Mouse (Mus musculus) forebrain, embryonic 15.5 days (tissue): ENCODE measurements around the gene Prkcb. TPM values are rescaled to one million over a fixed set of nuclear protein-coding genes. Genes with fewer than 3 reads are reported as not detected.
A peak's percentile ranks its signal among the peaks of the same experiment; 100 is the strongest.

Experiments
- ATAC-seq: fragments of 200-750 bp; cut with Nextera tagmentation; replicated peaks from 2 replicates; pipeline ENCODE4 v1.8.0; 2017; ENCODE audit warnings: mild to moderate bottlenecking, moderate TSS enrichment, moderate library complexity
- H3K27ac ChIP-seq: fragments of 300-500 bp; sonication (generic); replicated peaks from 2 replicates; pipeline ENCODE4 v1.5.1; 2015; ENCODE audit warnings: mild to moderate bottlenecking, inconsistent platforms
- H3K27me3 ChIP-seq: fragments of 300-500 bp; sonication (generic); 2 replicates; pipeline ENCODE4 v1.6.1; 2015; ENCODE audit warnings: inconsistent platforms
- H3K36me3 ChIP-seq: fragments of 300-500 bp; sonication (generic); 2 replicates; pipeline ENCODE4 v1.6.1; 2015; ENCODE audit warnings: mild to moderate bottlenecking, inconsistent platforms
- H3K4me1 ChIP-seq: fragments of 300-500 bp; sonication (generic); 2 replicates; pipeline ENCODE4 v1.6.1; 2015; ENCODE audit warnings: inconsistent platforms
- H3K4me2 ChIP-seq: fragments of 300-500 bp; sonication (generic); replicated peaks from 2 replicates; pipeline ENCODE4 v1.6.1; 2015; ENCODE audit warnings: mild to moderate bottlenecking, inconsistent platforms
- H3K4me3 ChIP-seq: fragments of 300-500 bp; sonication (generic); 2 replicates; pipeline ENCODE4 v1.5.1; 2015; ENCODE audit warnings: mild to moderate bottlenecking, inconsistent platforms
- H3K9ac ChIP-seq: fragments of 300-500 bp; sonication (generic); replicated peaks from 2 replicates; pipeline ENCODE4 v1.6.1; 2015; ENCODE audit warnings: mild to moderate bottlenecking, inconsistent platforms
- H3K9me3 ChIP-seq: fragments of 300-500 bp; sonication (generic); 2 replicates; pipeline ENCODE4 v1.6.1; 2016; ENCODE audit warnings: inconsistent platforms
- WGBS: fragments of 180-500 bp; shearing (Covaris S2); methylation state at CpG from one replicate; pipeline ENCODE4 v1.1.7; 2015; ENCODE audit warnings: mixed read lengths; 5-methylcytosine and 5-hydroxymethylcytosine counted together
- polyA plus RNA-seq: library from polyadenylated mRNA; unstranded; fragments of >200 nt; fragmentation: Nextera tagmentation; extraction: Ambion mirVana; gene quantifications from 2 replicates; pipeline ENCODE4 v1.2.1, GENCODE M21; 2015

Prkcb gene
- polyA plus RNA-seq, 1 experiment from 2014 or later: 48.6 TPM

GRCm38 (mm10) chr7:122460020-122460419 is 171.5 kb downstream of the Prkcb start:
- Histone ChIP-seq H3K4me3 (no peak overlapping the region), H3K9me3 (no peaks in the 10 kb centered on the region), H3K36me3 (no peaks in the 10 kb centered on the region), H3K27me3 (no peaks in the 10 kb centered on the region), H3K9ac (no peak overlapping the region), H3K4me1 (no peaks in the 10 kb centered on the region), H3K27ac (no peak overlapping the region), H3K4me2 (no peak overlapping the region)
- WGBS: 58% methylated on average over 2 of the region's 2 CpGs
- no peak for ATAC-seq

- ATAC-seq: 0 out of 2 replicates have a peak, but pooled peaks have one; percentile 16
- no peak overlapping the region for H3K27ac ChIP-seq
- no peak overlapping the region for H3K9ac ChIP-seq
Observed at GRCm38 (mm10) chr7:122465823-122466549, 177.4 kb downstream of the Prkcb start.

GRCm38 (mm10) chr7:122466722-122467121 is 178.2 kb downstream of the Prkcb start:
- no peak for ATAC-seq
- H3K36me3 ChIP-seq: no peaks in the 10 kb centered on the region
- H3K9me3 ChIP-seq: no peaks in the 10 kb centered on the region
- H3K4me2 ChIP-seq: no peak overlapping the region
- WGBS: 88% methylated on average over 2 of the region's 2 CpGs
- 0 out of 2 replicates have a peak, but pooled peaks cover 6% of the 10 kb centered on the region for H3K27me3 ChIP-seq
- H3K4me1 ChIP-seq: no peaks in the 10 kb centered on the region
- no peak overlapping the region for H3K9ac ChIP-seq
- H3K27ac ChIP-seq: no peak overlapping the region
- no peak overlapping the region for H3K4me3 ChIP-seq

More at GRCm38 (mm10) chr7:122465823-122466549, 177.4 kb downstream of the Prkcb start:
- H3K9me3 ChIP-seq: no peaks in the 10 kb centered on the region
- no peak overlapping the region for H3K4me2 ChIP-seq
- H3K27me3 ChIP-seq: 0 out of 2 replicates have a peak, but pooled peaks cover 6% of the 10 kb centered on the region
- H3K4me3 ChIP-seq: no peak overlapping the region
- 54% methylated on average over 8 of the region's 8 CpGs for WGBS
- H3K36me3 ChIP-seq: no peaks in the 10 kb centered on the region
- no peaks in the 10 kb centered on the region for H3K4me1 ChIP-seq

- Histone ChIP-seq H3K9me3 (no peaks in the 10 kb centered on the region), H3K36me3 (no peaks in the 10 kb centered on the region), H3K27me3 (0 out of 2 replicates have a peak, but pooled peaks cover 6% of the 10 kb centered on the region), H3K9ac (no peak overlapping the region), H3K4me2 (no peak overlapping the region), H3K27ac (no peak overlapping the region), H3K4me1 (no peaks in the 10 kb centered on the region), H3K4me3 (no peak overlapping the region)
- WGBS: 78% methylated on average over 8 of the region's 8 CpGs
- no peak for ATAC-seq
Observed at GRCm38 (mm10) chr7:122467831-122468230, 179.3 kb downstream of the Prkcb start.

GRCm38 (mm10) chr7:122470370-122471280 is 182.1 kb downstream of the Prkcb start:
- peak; percentile 80 for ATAC-seq
- no peak overlapping the region for H3K27ac ChIP-seq
- 55% methylated on average over 18 of the region's 18 CpGs for WGBS
- no peaks in the 10 kb centered on the region for H3K36me3 ChIP-seq
- 0 out of 2 replicates have a peak, but pooled peaks cover 2% of the 10 kb centered on the region for H3K27me3 ChIP-seq
- H3K9me3 ChIP-seq: no peaks in the 10 kb centered on the region
- no peak overlapping the region for H3K4me2 ChIP-seq
- H3K4me3 ChIP-seq: no peak overlapping the region
- no peaks in the 10 kb centered on the region for H3K4me1 ChIP-seq
- no peak overlapping the region for H3K9ac ChIP-seq

- Histone ChIP-seq H3K27ac (no peak overlapping the region), H3K9ac (no peak overlapping the region), H3K4me1 (peaks cover 7% of the 10 kb centered on the region), H3K9me3 (no peaks in the 10 kb centered on the region), H3K36me3 (no peaks in the 10 kb centered on the region), H3K4me2 (no peak overlapping the region), H3K4me3 (no peak overlapping the region), H3K27me3 (no peaks in the 10 kb centered on the region)
- no peak for ATAC-seq
- 77% methylated on average over 5 of the region's 5 CpGs for WGBS
Observed at GRCm38 (mm10) chr7:122472223-122472622, 183.7 kb downstream of the Prkcb start.

- Histone ChIP-seq H3K27ac (no peak overlapping the region), H3K4me1 (peaks cover 24% of the 10 kb centered on the region), H3K27me3 (no peaks in the 10 kb centered on the region), H3K4me3 (no peak overlapping the region), H3K4me2 (no peak overlapping the region), H3K36me3 (no peaks in the 10 kb centered on the region), H3K9ac (no peak overlapping the region), H3K9me3 (no peaks in the 10 kb centered on the region)
- no peak for ATAC-seq
Observed at GRCm38 (mm10) chr7:122475038-122475437, 186.5 kb downstream of the Prkcb start.

GRCm38 (mm10) chr7:122476697-122477096 is 188.1 kb downstream of the Prkcb start:
- Histone ChIP-seq H3K9ac (no peak overlapping the region), H3K27me3 (no peaks in the 10 kb centered on the region), H3K4me2 (no peak overlapping the region), H3K4me3 (no peak overlapping the region), H3K36me3 (no peaks in the 10 kb centered on the region), H3K9me3 (no peaks in the 10 kb centered on the region), H3K27ac (peak overlapping the region; percentile 85), H3K4me1 (peaks cover 24% of the 10 kb centered on the region)
- no peak for ATAC-seq
- 60% methylated on average over 6 of the region's 6 CpGs for WGBS

- Histone ChIP-seq H3K27ac (peak overlapping the region; percentile 85), H3K4me2 (no peak overlapping the region), H3K27me3 (no peaks in the 10 kb centered on the region), H3K36me3 (no peaks in the 10 kb centered on the region), H3K9me3 (no peaks in the 10 kb centered on the region), H3K9ac (no peak overlapping the region), H3K4me1 (peaks cover 24% of the 10 kb centered on the region), H3K4me3 (no peak overlapping the region)
- ATAC-seq: peak; percentile 27
- 31% methylated on average over 7 of the region's 7 CpGs for WGBS
Observed at GRCm38 (mm10) chr7:122477118-122477517, 188.6 kb downstream of the Prkcb start.

- Histone ChIP-seq H3K9me3 (no peaks in the 10 kb centered on the region), H3K36me3 (no peaks in the 10 kb centered on the region), H3K4me2 (peak overlapping the region; percentile 27), H3K27ac (peak overlapping the region; percentile 85), H3K4me1 (peaks cover 24% of the 10 kb centered on the region), H3K4me3 (no peak overlapping the region), H3K9ac (no peak overlapping the region; the same call in 1 of the 2 replicates), H3K27me3 (no peaks in the 10 kb centered on the region)
- 2% methylated on average over 21 of the region's 21 CpGs for WGBS
- peak; percentile 85 for ATAC-seq
Observed at GRCm38 (mm10) chr7:122477566-122478564, 189.3 kb downstream of the Prkcb start.

GRCm38 (mm10) chr7:122483949-122484348 is 195.4 kb downstream of the Prkcb start:
- no peak overlapping the region for H3K9ac ChIP-seq
- H3K4me2 ChIP-seq: no peak overlapping the region
- H3K36me3 ChIP-seq: no peaks in the 10 kb centered on the region
- 82% methylated on average over 8 of the region's 8 CpGs for WGBS
- H3K4me3 ChIP-seq: no peak overlapping the region
- no peak for ATAC-seq
- H3K27ac ChIP-seq: no peak overlapping the region
- H3K27me3 ChIP-seq: no peaks in the 10 kb centered on the region
- no peaks in the 10 kb centered on the region for H3K9me3 ChIP-seq
- peaks cover 13% of the 10 kb centered on the region for H3K4me1 ChIP-seq
